In genomic region chr2:145167051-145167663, GRCm38 (mm10) we compare ENCODE assay signal across 8 mouse cellular contexts. TPM values are rescaled to one million over a fixed set of nuclear protein-coding genes. Genes with fewer than 3 reads are reported as not detected.
DNase-seq lines count a peak whose midpoint lies in the region; ATAC-seq and TF ChIP-seq lines count a peak whose summit lies in the region.

No protein-coding gene starts in this region.

- peaks cover 2% of the 10 kb centered on the region; the same call in 1 of the 2 replicates for H3K4me1 ChIP-seq in lung, adult 2 months (ENCODE audit: control insufficient read depth, insufficient read depth, low read length)
- H3K4me1 ChIP-seq in olfactory bulb, adult 2 months (ENCODE audit: control insufficient read depth, insufficient read depth, low read length): peaks cover 4% of the 10 kb centered on the region; the same call in 1 of the 2 replicates

- peak; percentile 77 for TF ChIP-seq CTCF in layer of hippocampus, adult 2 months (conservative IDR thresholded peaks at IDR 0.05)
- peak; percentile 51 for TF ChIP-seq CTCF in lung, adult 2 months (IDR thresholded peaks at IDR 0.05; ENCODE audit: insufficient read depth, low read length)
- peak; percentile 37; the same call in 1 of the 2 replicates for TF ChIP-seq CTCF in olfactory bulb, adult 2 months (IDR thresholded peaks at IDR 0.05; ENCODE audit: insufficient read depth, low read depth, low read length)

- peak overlapping the region; percentile 97 for H3K27ac ChIP-seq in layer of hippocampus, adult 2 months
- no peak overlapping the region for H3K27ac ChIP-seq in olfactory bulb, adult 2 months (ENCODE audit: insufficient read depth, low read depth, low read length)

- 1% methylated on average over 36 of the region's 38 CpGs for WGBS in lung, adult 2 months
- under 1% methylated on average over 38 of the region's 38 CpGs for WGBS in olfactory bulb, adult 2 months

- H3K4me3 ChIP-seq in layer of hippocampus, adult 2 months: peak overlapping the region; percentile 76
- peak overlapping the region; percentile 47 for H3K4me3 ChIP-seq in lung, adult 2 months (replicated peaks; ENCODE audit: extremely low read depth, low read depth, low read length)
- H3K4me3 ChIP-seq in olfactory bulb, adult 2 months (ENCODE audit: insufficient read depth, low read depth, low read length): peak overlapping the region; percentile 61

- DNase-seq in Muller cell, postnatal 12 days (ENCODE audit: inconsistent ontology term): peak; percentile 81
- DNase-seq in cerebellum, adult 9-10 months: peak; percentile 52
- peak; percentile 34 to 70 for DNase-seq in frontal cortex, adult 2 months (ENCODE audit: extremely low spot score in 1 of 2, low spot score in 1 of 2)
- peak; percentile 54 to 68 for DNase-seq in layer of hippocampus, adult 2 months (ENCODE audit: low spot score in 2 of 2)
- DNase-seq in lung, adult 2 months: peak; percentile 58
- peak; percentile 47 for DNase-seq in thymus, postnatal 4 days

- TF ChIP-seq POLR2A in lung, adult 2 months (IDR thresholded peaks at IDR 0.05; ENCODE audit: borderline replicate concordance, extremely low read depth, low read depth, low read length): no peak
- TF ChIP-seq POLR2A in olfactory bulb, adult 2 months (IDR thresholded peaks at IDR 0.05; ENCODE audit: insufficient read depth, low read depth, low read length): no peak

- peak; percentile 71 to 76 for ATAC-seq in hematopoietic stem cell, adult 5-6 weeks (replicated peaks in 1 of 2; ENCODE audit: insufficient read depth in 1 of 2, low FRiP score in 2 of 2, low TSS enrichment in 1 of 2, low read depth in 1 of 2, poor library complexity in 2 of 2, severe bottlenecking in 2 of 2)

RNA-seq across cellular contexts. Expression of gene Slc24a3, which starts 0.4 kb away (rescaled TPM):
- polyA plus RNA-seq in frontal cortex, adult 2 months (2012; rRNA removed): 49.1 and 63.8 TPM in 2 replicates
- 1.0 and 3.1 TPM in 2 replicates for total RNA-seq in hematopoietic stem cell, adult 5-6 weeks (2017)
- total RNA-seq in layer of hippocampus, adult 2 months (2021): 100 to 1,000 TPM; 173 to 191 TPM
- polyA plus RNA-seq in lung, adult 2 months (2012; rRNA removed): 10.5 and 11.8 TPM in 2 replicates
- not detected in 2 replicates for polyA plus RNA-seq in olfactory bulb, adult 2 months (2012; ENCODE audit: insufficient read depth, insufficient read length, low replicate concordance, missing spikeins)
